Mouse (Mus musculus) midbrain, embryonic 14.5 days (tissue): ENCODE results near the gene Cryaa. TPM values are rescaled to one million over a fixed set of nuclear protein-coding genes. Genes with fewer than 3 reads are reported as not detected.

Source experiments
- ATAC-seq: fragments of 200-750 bp; cut with Nextera tagmentation; 2 replicates; pipeline ENCODE4 v1.8.0; 2017; ENCODE audit warnings: moderate number of reproducible peaks, moderate library complexity; ENCODE audit not compliant: low FRiP score, low TSS enrichment
- DNase-seq: peaks from one replicate; pipeline ENCODE4 v3.0.0-alpha.2; 2015
- H3K27ac ChIP-seq: fragments of 300-500 bp; sonication (generic); replicated peaks from 2 replicates; pipeline ENCODE4 v1.5.1; 2014; ENCODE audit warnings: mild to moderate bottlenecking, low read depth, low read length, moderate library complexity
- H3K27me3 ChIP-seq: fragments of 300-500 bp; sonication (generic); 2 replicates; pipeline ENCODE4 v1.6.1; 2014; ENCODE audit warnings: low read length, control low read depth, mixed read lengths; ENCODE audit not compliant: control insufficient read depth, insufficient read depth
- H3K36me3 ChIP-seq: fragments of 300-500 bp; sonication (generic); 2 replicates; pipeline ENCODE4 v1.6.1; 2014; ENCODE audit warnings: low read length, control low read depth; ENCODE audit not compliant: control insufficient read depth, insufficient read depth
- H3K4me1 ChIP-seq: fragments of 300-500 bp; sonication (generic); 2 replicates; pipeline ENCODE4 v1.6.1; 2014; ENCODE audit warnings: mild to moderate bottlenecking, antibody characterized with exemption, low read length, control low read depth; ENCODE audit not compliant: control insufficient read depth, insufficient read depth
- H3K4me2 ChIP-seq: fragments of 300-500 bp; sonication (generic); 2 replicates; pipeline ENCODE4 v1.6.1; 2014; ENCODE audit warnings: mild to moderate bottlenecking, low read length, moderate library complexity
- H3K4me3 ChIP-seq: fragments of 300-500 bp; sonication (generic); replicated peaks from 2 replicates; pipeline ENCODE4 v1.5.1; 2014; ENCODE audit warnings: low read depth, low read length
- H3K9ac ChIP-seq: fragments of 300-500 bp; sonication (generic); replicated peaks from 2 replicates; pipeline ENCODE4 v1.6.1; 2014; ENCODE audit warnings: mild to moderate bottlenecking, low read length, moderate library complexity
- H3K9me3 ChIP-seq: fragments of 300-500 bp; sonication (generic); 2 replicates; pipeline ENCODE4 v1.6.1; 2016; ENCODE audit warnings: low read length, control low read depth, mixed read lengths; ENCODE audit not compliant: control insufficient read depth
- WGBS: fragments of 180-500 bp; shearing (Covaris S2); extraction: QIAGEN DNeasy Blood & Tissue Kit; methylation state at CpG from one replicate; pipeline ENCODE4 v1.1.7; 2014; 5-methylcytosine and 5-hydroxymethylcytosine counted together
- polyA plus RNA-seq: library from polyadenylated mRNA; unstranded; fragments of >200 nt; fragmentation: Nextera tagmentation; extraction: Ambion mirVana; gene quantifications from 2 replicates; pipeline ENCODE4 v1.2.1, GENCODE M21; 2014

Cryaa gene
- polyA plus RNA-seq, 1 experiment from 2014 or later = not detected

DNA sequence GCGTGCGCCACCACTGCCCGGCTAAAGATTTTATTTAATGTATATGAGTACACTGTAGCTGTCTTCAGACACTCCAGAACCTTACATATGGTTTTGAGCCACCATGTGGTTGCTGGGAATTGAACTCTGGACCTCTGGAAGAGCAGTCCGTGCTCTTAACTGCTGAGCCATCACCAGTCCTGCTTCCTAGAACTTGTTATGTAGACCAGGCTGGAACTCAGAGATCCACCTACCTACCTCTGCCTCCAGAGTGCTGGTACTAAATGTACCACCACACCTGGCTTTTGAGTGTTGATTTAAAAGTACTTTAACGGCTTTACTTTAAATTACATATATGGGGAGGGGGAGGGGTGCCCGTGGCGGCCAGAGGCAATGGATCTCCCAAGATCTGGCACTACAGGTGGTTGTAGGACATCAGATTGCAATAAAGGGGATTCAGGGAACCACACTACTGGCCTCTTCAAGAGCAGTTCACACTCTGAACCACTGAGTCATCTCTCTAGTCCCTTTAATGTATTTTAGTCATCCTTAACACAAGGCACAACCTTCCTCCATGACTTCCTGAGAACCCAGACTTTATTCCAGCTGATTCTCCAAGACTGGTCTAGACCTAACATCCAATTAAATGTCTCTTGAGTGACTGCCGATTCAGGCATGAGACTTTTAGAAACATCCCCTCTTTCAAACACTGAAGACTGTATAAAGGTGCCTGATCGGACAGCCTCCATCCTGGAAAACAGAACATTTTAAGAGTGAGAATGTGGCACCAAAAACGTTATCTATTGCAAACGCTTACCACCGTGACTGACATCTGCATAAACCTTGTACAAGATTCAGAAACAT lies 20.2 kb upstream of the Cryaa start:
- 54% methylated on average over 12 of the region's 12 CpGs for WGBS
- H3K4me2 ChIP-seq = peak overlapping the region; percentile 92
- H3K4me3 ChIP-seq = peak overlapping the region; percentile 96
- no peaks in the 10 kb centered on the region for H3K9me3 ChIP-seq
- peaks cover 8% of the 10 kb centered on the region for H3K4me1 ChIP-seq
- DNase-seq (no peak), ATAC-seq (no peak)
- no peak overlapping the region; the same call in 1 of the 2 replicates for H3K27ac ChIP-seq
- peak overlapping the region; percentile 91 for H3K9ac ChIP-seq
- H3K27me3 ChIP-seq = no peaks in the 10 kb centered on the region
- H3K36me3 ChIP-seq = peaks cover 29% of the 10 kb centered on the region

GRCm38 (mm10) chr17:31658136-31658467 lies 19.5 kb upstream of the Cryaa start:
- Histone ChIP-seq H3K36me3 (peaks cover 22% of the 10 kb centered on the region), H3K9me3 (no peaks in the 10 kb centered on the region), H3K4me2 (peak overlapping the region; percentile 92), H3K9ac (peak overlapping the region; percentile 91), H3K4me1 (peaks cover 8% of the 10 kb centered on the region), H3K27me3 (no peaks in the 10 kb centered on the region), H3K4me3 (peak overlapping the region; percentile 96), H3K27ac (peak overlapping the region; percentile 82)
- no peak for ATAC-seq
- peak; percentile 30 for DNase-seq
- WGBS = 0% methylated on average over 26 of the region's 27 CpGs

DNA sequence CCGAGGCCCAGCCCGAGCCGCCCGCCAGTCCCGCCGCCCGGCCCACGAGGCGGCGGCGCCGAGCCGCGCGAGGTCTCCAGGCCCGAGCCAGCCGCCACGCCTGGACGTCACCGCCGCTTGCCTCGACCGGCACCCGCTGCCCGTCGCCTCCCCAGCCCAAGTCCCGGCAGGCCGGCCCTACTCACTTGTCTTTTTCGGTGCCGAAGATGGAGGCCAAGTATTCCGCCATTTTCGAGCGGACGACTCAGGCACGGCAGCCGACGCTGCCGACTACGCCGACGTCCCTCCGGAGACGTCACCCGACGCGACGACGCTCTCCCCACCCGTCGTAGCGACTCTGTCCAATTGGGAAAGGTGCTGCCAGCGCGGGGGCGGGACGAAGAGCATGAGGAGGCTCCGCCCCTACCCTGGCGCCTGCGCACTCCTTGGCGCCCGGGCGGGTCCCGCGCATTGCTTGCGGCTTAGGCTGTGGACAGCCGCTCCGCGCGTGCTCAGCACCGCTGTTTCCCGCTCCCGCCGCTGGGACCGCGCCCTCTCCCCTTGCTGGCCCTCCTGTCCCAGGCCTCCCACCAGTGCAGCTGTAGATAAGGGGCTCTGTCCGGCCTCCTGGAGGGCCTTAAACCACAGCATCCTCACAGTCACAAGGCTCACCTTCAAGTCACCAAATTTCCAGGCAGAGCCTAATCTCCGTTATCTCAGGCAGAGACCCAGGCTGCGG lies 19.0 kb upstream of the Cryaa start, which contains the start of gene U2af1:
U2af1 (minus strand) TSS at position 425 of the 718 bp plus-strand sequence.
- ATAC-seq = peak; percentile 98
- WGBS = under 1% methylated on average over 77 of the region's 77 CpGs
- H3K4me1 ChIP-seq = peaks cover 8% of the 10 kb centered on the region

GRCm38 (mm10) chr17:31660661-31661250 lies 16.9 kb upstream of the Cryaa start:
- peaks cover 8% of the 10 kb centered on the region for H3K4me1 ChIP-seq
- no peak overlapping the region for H3K4me2 ChIP-seq
- no peak for ATAC-seq
- H3K9me3 ChIP-seq = no peaks in the 10 kb centered on the region
- WGBS = 76% methylated on average over 8 of the region's 8 CpGs
- H3K4me3 ChIP-seq = no peak overlapping the region
- DNase-seq = no peak
- H3K27me3 ChIP-seq = no peaks in the 10 kb centered on the region
- H3K9ac ChIP-seq = no peak overlapping the region
- peaks cover 4% of the 10 kb centered on the region for H3K36me3 ChIP-seq
- no peak overlapping the region for H3K27ac ChIP-seq

More for the DNA sequence above, 19.0 kb upstream of the Cryaa start, which contains the start of gene U2af1:
- Histone ChIP-seq H3K4me3 (peak within 1 kb of the TSS; percentile 96), H3K4me2 (peak within 1 kb of the TSS; percentile 92), H3K9me3 (no peaks in the 10 kb centered on the region), H3K36me3 (peaks cover 17% of the 10 kb centered on the region), H3K9ac (peak within 1 kb of the TSS; percentile 91), H3K27ac (peak within 1 kb of the TSS; percentile 85), H3K27me3 (no peaks in the 10 kb centered on the region)
- DNase-seq = peak; percentile 100

- no peaks in the 10 kb centered on the region for H3K4me1 ChIP-seq
- DNase-seq (no peak), ATAC-seq (no peak)
- no peak overlapping the region for H3K27ac ChIP-seq
- H3K9me3 ChIP-seq = no peaks in the 10 kb centered on the region
- no peaks in the 10 kb centered on the region for H3K27me3 ChIP-seq
- no peaks in the 10 kb centered on the region for H3K36me3 ChIP-seq
- H3K4me2 ChIP-seq = no peak overlapping the region
- no peak overlapping the region for H3K9ac ChIP-seq
- H3K4me3 ChIP-seq = no peak overlapping the region
These were observed 14.8 kb upstream of the Cryaa start for GRCm38 (mm10) chr17:31662855-31663254.

DNA sequence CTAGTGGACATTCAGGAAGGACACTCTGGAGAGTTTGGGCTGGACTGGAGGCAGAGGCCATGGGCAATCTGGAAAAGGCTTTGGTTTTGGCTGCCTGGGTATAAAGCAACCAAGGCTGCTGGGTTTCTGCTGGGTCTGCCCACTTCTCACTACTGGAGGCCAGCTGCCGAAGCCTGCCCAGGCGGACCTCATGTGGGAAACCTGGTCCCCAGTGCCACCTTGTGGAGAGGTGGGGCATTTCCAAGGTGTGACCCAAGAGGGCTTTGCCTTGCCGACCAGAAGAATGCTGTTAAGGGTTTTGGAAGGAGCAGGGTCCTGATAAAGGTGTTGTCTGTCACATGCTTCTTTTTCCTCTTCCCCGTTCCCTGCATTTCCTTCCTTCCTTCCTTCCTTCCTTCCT lies 12.8 kb upstream of the Cryaa start:
- no peaks in the 10 kb centered on the region for H3K36me3 ChIP-seq
- no peak; the same call in 1 of the 2 replicates for ATAC-seq
- DNase-seq = peak; percentile 85
- no peak overlapping the region for H3K9ac ChIP-seq
- 13% methylated on average over 4 of the region's 4 CpGs for WGBS
- no peak overlapping the region for H3K27ac ChIP-seq
- no peak overlapping the region for H3K4me2 ChIP-seq
- no peak overlapping the region for H3K4me3 ChIP-seq
- no peaks in the 10 kb centered on the region for H3K4me1 ChIP-seq
- no peaks in the 10 kb centered on the region for H3K9me3 ChIP-seq
- H3K27me3 ChIP-seq = no peaks in the 10 kb centered on the region

- Histone ChIP-seq H3K27ac (no peak overlapping the region), H3K4me2 (no peak overlapping the region), H3K36me3 (no peaks in the 10 kb centered on the region), H3K27me3 (no peaks in the 10 kb centered on the region), H3K4me3 (no peak overlapping the region), H3K9ac (no peak overlapping the region), H3K9me3 (no peaks in the 10 kb centered on the region), H3K4me1 (0 out of 2 replicates have a peak, but pooled peaks cover 3% of the 10 kb centered on the region)
- ATAC-seq = no peak
- WGBS = 82% methylated on average over 8 of the region's 9 CpGs
- DNase-seq = no peak
These were observed 9.3 kb upstream of the Cryaa start for GRCm38 (mm10) chr17:31668306-31668705.

GRCm38 (mm10) chr17:31670163-31670562 lies 7.4 kb upstream of the Cryaa start:
- no peak overlapping the region for H3K27ac ChIP-seq
- H3K4me1 ChIP-seq = 0 out of 2 replicates have a peak, but pooled peaks cover 3% of the 10 kb centered on the region
- H3K27me3 ChIP-seq = no peaks in the 10 kb centered on the region
- 7% methylated on average over 11 of the region's 11 CpGs for WGBS
- DNase-seq (no peak), ATAC-seq (no peak)
- H3K4me3 ChIP-seq = no peak overlapping the region
- H3K9me3 ChIP-seq = no peaks in the 10 kb centered on the region
- H3K4me2 ChIP-seq = no peak overlapping the region
- H3K9ac ChIP-seq = no peak overlapping the region
- H3K36me3 ChIP-seq = no peaks in the 10 kb centered on the region
